Mouse (Mus musculus): ENCODE data around the gene Zkscan16.
A peak's percentile ranks its signal among the peaks of the same experiment; 100 is the strongest.

The Zkscan16 gene

DNA sequence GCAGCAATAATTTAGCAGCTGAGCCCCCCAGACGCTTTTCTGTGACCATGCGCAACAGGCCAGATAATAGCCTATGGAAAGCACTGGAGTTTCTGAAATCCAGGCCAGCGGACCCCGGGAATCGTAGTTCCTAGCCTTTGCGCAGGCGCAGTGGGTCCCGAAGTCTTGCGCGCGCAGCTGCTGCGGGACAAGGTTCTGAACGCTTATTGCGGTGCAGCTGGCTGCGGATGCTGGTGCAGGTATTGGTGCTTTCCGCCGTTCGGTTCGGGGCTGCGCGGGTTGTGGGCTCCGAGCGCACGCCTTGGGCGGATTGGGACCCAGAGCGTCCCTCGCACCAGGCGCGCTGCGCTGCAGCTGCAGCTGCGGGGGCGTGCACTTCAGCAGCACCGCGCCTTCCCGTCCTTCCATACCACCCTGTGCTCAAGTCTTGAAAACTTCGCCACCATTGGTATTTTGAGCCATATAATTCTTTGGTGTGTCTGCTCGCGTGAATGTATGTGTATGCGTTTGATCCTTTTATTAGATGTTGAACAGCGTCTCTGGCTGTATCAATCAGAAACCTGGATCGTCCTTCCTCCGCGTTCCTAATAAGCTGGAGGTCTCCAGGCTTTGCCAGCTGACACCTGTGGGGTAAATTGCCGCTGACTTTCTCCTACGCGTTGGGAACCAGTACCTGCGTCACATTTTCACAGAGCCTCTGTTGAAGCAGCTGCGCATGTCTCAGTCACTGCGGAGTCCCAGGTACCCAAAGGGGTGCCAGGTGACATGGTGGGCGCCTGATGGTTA, at the start of gene Zkscan16:
Zkscan16 (plus strand) TSS at position 209 of the 786 bp plus-strand sequence.
- DNase-seq = peak; percentile 74

DNA sequence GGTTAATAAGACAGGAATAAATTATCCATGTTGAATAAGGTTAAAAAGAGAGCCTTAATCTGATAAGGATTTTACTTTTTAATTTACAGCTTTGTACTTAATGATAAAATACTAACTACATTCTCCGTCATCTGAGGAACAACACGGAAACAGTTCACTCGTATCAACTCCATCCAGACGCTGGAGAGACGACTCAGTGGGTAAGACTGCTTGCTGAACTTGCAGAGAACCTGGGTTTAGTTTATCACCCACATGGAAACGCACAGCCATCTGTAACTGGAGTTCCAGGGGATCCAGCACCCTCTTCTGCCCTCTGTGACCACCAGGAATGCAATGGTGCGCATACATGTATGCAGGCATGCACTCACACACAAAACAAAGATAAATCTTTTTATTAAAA, 49.0 kb upstream of the Zkscan16 start:
- DNase-seq = no peak

DNA sequence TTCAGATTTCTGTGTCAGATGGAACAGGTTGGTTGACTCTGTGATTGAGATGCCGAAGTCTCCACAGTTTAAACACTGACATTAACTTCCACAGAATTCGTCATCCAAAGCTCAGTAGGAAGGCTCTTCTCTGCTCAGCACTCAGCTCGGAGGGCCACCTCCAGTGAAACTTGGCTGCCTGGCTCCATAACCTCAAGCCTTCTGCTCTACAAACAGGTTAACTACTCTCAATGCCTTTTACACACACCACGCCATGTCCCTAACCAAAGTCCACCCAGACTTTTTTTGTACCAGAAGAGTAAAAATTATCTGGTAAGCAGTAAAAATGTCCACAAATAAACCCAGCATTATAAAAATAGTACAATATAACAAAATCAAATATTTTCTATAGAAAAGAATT, 46.0 kb upstream of the Zkscan16 start:
- no peak for DNase-seq

DNA sequence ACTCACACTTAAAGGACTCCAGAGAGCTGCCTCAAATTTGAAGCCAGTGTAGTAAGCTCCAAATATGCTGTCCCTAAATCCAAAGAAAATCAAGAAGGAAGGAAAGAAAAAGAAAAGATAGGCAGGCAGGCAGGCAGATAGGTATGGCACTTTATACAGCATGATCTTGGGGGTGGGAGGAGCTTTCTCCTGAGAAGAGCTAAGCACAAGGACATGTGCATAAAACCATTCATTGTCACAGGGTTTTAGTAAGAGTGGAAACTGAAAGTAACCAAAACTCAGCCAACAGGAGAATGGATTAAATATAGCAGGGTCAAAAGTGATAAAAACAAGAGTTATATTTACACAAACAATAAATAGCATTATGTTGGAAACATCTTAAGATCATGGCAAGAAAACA, 45.1 kb upstream of the Zkscan16 start:
- DNase-seq = no peak

DNA sequence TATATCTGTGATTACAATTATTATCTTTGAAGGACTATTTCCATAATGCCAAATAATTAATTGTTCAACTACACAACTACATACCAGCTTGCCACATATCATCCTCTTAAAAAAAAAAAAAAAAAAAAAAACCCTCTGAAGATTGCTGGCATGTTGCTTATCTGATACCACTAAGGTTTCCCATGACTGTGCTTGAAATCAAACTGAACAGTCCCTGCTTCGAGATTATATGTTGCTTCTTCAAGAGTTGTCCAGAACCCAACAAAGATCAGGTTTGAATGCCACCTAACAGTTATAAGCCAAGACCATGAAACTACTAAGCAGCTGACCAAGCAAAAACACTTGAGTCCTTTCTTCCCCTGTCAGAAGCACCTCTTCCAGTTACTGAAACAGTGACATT, 36.0 kb upstream of the Zkscan16 start:
- no peak for DNase-seq

DNA sequence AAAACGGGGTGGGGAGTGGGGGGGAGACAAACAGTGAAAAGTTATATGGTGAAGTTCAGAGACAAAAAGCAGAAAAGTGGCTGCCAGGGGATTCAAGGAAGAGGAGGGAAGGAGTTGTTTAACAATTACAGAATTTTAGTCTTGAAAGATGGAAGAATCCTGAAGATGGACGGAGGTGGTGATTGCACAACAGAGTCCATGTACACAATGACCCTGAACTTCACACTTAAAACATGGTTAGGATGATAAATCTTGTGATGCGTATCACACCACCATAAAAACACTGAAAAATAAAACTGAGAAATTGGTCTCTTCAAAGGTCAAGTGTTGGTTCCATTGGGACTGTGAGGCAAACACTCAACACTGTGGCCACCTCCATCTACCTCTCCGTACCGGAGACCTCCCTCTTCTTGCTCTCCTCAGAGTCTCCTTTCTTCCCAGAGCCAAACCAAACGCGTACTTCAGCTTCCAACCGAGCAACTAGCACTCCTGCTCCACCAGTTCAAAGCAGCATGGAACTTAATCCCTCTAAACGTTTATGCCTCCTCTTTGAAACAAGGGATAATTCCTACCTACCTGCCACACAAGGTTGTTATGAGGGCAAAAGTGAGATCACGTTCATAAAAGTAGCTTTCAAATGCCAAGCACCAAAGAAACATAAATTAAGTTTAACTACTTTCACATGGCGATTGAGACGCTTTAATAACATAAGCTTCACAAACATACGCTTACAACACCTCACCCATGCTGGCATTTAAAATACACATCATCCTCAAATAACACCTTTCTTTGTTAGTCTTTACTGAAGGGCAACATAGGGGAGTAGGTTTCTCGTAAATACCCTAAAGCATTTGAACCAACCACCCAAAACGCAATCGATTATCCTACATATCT, 33.0 kb upstream of the Zkscan16 start:
- no peak for DNase-seq

DNA sequence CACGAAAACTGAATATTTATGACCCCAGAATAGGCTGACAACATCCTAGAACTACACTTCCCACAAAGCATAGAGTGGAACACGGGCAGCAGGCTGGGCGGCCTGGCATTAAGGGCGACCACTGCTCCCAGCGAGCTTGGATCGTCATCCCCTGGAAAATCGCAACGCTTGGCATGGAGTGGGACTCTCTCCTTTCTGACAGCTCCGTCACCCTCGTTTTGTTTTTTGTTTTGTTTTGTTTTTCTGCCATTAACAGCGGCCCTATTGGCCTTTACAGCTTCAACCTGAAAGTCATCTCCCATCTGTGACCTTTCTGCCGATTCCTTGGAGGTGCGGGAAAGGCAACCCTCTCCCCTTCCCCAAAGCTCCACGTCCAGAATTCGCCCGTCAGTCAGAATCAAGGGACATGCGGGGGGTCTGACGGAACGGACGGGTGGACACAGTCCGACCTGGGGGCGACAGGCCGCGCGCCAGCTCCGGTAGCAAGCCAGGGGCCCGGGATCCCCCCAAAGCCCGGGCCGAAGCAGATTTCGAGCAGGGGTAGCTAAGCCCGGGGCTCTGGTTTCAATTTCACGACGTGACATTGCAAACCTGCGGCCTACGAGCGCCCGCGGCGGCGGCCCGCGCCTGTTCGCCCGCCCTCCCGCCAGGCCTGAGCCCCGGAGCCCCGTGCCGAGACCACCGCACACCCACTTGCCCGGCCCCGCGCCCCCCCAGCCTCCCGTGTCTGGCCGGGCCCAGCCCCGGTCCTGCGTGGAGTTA, 32.2 kb upstream of the Zkscan16 start:
- peak; percentile 75 for DNase-seq

DNA sequence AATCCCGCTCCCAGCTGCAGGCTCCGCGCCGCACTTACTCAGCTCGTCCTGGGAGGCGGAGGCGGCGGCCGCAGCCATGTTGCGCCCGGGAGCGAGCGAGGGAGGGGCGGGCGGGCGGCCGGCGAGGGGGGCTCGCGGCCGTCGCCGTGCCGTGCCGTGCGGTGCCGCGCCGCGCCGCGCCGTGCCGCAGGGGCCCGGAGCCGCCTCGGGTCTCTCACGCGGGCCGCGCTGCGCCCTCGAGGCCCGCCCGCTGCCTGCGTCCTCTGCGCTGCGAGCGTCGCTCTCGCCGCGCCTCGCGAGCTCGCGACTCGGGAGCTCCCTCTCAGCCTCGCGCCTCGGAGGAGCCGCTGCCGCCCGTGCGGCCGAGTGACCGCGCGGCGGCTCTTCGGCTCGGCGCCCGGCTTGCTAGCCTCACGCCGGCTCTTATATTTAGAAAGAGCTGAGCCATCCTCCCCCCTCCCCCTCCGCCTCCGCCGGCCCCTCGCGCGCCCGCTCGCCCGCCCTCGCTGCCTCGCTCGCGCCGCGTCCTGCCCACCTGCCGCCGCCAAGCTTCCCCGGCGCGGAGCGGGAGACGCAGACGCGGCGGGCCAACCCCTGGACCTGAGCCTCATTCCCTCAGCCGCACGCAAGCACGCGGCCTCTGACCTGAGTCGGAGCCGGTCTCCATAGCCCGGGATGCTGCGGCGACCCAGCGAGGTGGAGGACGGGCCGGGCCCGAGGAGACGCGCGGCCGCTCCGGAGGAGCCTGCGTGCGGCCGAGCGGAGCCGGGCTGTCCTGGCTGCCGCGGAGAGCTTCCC, 31.4 kb upstream of the Zkscan16 start:
- peak; percentile 80 for DNase-seq

DNA sequence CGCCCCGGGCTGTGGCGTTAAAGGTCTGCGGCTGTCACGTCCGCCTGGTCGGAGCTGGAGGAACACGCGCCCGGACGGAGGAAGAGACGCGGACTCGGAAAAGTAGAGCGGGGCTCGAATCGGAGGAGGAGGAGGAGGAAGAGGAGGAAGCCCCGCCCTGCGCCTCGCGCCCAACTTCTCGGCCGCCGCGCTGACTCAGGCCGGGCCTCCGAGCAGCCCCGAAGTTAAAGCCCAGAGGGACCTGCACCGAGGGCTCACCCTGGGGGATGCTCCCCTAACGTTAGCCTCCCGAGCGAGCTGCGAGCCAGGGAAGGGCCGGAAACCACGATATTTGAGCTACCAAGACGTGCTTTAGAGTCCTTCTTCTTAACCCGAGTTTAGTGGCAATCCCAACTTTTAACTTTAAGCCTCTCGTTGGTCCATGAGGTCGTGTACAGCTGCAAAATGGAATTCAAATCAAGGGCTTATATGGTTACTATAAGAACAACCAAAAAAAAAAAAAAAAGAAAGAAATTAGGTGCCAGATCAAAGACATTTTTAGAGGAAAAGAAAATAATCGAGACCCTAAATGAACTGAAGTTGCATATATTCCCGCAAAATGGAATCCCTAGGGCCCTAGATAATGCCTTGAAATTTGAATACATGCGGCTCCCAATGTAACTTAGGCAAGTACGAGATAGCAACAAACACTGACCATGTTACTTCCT, 30.6 kb upstream of the Zkscan16 start, which contains the start of gene Ecpas:
Ecpas (minus strand) TSS at position 121 of the 707 bp plus-strand sequence.
- peak; percentile 89 for DNase-seq

DNA sequence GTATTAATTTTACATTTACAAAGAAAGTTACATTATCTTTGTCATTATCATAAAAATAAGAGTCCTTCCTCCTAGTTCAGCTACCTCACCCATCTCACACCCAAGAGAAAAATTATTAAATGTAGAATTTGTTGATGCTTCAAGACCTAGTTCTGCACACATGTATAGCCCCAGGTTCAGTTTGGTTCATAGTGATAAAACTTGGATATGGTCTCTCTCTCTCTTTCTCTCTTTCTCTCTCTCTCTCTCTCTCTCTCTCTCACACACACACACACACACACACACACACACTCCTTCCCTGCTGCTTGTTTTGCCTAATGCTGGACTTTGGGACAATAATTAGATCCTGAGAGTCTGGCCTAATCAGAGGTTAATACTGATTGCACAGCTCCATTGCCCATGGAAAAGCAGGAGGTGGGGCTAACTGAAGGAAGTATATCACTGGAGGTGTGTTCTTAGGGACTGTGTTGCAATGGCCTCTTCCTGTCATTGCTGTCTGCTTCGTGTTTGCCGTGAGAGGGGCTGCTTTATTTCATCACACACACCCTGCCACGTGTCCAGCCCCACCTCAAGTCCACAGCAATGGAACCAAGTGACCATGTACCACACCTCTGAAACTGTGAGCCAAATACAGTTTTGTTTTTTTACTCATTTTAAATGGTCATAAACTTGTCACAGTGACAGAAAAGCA, 29.9 kb upstream of the Zkscan16 start:
- DNase-seq = no peak

DNA sequence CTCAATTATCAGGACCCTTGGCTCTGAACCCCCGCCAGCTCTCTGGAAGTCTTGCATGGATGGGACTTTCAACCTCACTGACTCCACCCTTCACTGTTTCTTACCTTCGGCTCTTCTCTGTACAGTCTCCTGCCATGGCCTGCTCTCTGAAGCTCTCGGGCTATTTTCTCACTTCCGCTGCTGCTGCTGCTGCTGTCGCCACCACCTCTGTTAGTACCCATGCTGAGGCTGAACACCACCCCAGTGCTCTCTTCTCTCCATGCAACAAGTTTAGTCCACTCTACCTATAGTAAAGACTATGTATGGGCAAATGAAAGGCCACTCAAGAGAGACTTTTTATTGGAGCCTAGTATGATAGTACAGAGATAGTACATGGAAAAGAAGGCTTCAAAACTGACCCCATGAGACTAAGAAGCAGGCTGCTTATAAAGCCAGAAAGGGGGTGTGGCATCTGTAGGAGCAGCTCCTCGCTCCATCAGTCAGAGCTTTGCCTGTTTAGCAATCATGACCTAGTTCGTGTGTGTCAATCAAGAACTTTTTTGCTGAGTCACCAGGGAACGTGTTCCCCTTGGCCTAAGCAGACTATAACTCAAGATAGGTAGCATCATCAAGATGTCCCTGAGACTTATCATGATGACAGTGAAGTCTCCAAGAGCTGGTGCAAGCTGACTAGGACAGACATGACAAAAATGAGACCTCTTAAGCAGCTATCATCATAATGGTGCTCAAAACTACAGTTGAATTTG, 28.2 kb upstream of the Zkscan16 start:
- DNase-seq = no peak

DNA sequence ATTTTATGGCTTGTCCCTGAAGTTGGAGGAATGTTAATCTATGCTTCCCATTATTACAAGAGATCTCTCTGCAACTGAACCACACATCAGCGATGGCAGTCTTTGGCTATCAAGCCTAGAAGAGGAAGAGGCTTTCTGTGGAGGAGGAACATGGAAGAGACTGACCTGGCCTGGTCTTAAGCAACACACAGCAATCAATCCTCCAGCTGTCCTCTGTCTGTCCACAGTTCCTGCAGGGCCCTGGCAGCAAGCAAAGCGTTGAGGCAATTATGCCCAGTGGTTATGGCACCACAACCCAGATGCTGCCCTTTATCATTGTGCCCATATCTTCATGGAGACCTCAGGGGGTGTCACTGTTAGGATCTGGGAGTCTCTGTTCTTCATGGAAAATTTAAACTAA, 19.5 kb upstream of the Zkscan16 start:
- DNase-seq = no peak

DNA sequence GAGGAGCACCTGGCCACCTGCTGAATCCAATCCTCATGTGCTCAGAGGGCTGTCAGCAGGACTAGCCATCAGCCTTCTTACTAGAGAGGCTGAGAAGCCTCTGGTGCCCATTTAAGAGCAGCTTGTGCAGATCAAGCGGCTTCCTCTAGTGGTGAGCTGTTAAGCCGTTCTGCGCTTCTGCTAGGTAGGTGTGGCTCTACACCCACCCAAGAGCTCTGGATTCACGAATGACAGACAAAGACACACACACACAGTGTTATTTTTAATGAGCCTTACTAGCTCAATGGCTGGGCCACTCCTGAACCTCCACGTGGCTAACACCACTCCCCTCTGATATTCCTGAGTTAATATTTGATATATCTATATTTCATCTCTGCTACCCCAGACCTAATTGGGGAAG, 17.8 kb upstream of the Zkscan16 start:
- no peak for DNase-seq

DNA sequence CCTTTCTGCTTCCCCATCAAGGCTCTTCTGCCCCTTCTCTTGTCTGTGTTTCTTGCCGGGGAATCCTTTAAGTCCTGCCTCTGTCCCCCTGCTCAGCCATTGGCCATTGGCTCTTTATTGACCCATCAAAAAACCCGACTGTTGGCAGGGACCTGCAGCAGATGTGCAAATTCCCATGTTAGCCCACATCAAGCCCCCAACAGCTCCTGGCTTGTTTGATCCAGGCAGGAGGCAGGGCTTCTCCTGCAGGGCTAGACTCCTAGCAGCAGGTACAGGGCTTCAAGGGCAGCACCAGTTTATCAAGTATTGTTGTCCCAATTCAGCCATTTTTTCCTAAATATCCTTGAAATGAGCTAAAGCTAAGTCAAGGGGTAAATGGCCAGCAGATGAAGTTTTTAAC, 17.3 kb upstream of the Zkscan16 start:
- DNase-seq = no peak

DNA sequence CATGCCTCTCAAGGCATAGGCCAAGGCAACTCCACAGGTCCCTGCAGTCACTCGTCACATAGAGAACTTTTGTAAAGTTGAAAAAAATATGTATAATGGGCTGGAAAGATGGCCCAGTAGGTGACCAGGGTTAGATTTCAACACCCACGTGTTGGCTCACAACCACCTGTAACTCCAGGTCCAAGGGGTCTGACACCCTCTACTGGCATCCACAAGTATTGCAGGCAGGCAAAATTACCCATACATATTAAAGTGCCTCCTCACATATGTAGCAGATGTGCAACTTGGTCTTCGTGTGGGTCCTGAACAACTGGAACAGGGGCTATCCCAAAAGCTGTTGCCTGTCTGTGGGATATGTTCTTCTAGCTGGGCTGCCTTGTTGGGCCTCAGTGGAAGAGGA, 15.8 kb upstream of the Zkscan16 start:
- DNase-seq = no peak

DNA sequence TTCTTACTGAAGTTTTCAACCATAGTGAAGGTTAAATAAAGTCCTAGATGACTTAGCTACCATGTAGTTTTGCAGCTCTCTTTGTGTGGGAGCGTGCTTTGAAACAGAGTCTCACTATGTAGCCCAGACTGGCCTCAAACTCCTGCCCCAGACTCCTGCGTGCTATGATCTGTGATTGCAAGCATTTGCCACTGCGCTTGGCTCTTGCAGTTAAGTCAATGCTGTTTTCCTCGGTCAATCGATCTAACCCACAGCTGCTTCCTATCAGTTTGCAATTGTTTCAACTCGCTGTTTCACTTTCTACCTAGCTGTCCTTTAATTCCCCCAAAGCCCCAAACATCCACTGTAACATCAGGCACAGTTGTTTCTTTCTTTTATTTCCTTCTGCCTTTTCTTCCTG, 10.9 kb upstream of the Zkscan16 start:
- no peak for DNase-seq

DNA sequence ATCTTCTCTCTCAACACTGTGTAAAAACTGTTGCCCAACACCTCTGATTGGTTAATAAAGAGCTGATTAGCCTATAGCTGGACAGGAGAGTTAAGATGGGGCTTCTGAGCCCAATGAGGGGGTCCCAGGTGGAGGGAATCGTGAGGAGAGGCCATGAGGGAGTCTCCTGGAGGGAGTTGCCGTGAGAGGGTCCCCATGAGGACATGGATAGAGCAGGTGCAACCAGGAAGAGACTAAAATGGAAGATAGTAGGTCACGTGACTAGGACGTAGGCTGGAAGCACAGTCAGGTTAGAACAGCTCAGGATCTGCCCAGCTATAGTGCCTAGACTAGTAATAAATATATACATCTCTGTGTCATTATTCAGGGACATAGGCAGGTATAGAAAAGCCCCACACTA, 9.1 kb upstream of the Zkscan16 start:
- DNase-seq = no peak

DNA sequence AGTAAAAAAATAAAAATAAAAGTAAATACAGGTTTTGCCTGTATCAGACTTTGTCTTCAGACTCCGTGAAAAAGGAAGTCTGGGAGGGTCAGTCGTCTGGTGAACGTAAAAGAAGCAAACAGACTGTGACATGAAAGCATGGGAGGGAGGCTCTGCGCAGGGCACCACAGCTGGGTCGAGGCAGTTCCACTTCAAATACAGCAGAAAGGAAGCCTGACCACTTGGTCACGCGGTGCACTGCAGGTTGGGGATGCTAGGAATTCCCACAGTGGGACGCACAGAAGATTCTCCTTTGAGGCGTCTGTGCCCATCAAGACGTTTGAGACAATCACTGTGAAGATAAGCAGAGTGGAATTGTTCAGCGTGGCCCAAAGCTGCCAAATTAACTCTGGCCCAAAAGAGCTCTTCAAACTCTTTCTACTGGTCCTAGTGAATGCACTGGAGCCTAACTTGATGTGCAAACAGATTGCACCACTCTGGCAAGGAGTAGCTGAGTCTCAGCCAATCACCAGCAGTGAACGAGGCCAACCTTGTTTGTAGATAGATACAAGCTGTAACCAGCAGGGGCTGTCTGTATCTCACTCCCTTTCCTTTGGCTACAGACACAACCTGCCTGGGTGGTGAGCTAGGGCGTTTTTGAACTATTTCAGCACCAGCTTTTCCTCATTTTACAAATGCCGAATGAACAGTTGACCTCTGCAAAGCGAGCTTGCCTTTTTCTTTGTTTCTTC, 8.5 kb upstream of the Zkscan16 start:
- DNase-seq = no peak

DNA sequence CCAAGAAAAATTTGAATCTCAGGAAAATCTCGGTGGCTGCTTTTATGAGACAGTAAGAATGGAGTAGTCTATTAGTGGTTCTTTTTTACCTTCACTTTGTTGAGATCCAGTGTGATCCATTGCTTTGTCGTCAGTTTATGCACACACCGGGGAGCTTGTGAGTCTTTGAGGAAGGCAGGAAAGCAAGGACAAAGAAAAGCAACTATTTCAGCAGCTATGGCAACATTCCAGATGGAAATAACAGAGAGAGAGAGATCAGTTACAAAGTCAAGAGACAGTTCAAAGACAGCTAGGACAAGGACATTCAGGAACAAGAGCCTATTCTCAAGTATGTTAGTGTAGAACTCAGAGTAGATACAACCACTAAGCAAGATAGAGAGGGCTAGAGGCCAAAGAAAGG, 7.6 kb upstream of the Zkscan16 start:
- DNase-seq = no peak

DNA sequence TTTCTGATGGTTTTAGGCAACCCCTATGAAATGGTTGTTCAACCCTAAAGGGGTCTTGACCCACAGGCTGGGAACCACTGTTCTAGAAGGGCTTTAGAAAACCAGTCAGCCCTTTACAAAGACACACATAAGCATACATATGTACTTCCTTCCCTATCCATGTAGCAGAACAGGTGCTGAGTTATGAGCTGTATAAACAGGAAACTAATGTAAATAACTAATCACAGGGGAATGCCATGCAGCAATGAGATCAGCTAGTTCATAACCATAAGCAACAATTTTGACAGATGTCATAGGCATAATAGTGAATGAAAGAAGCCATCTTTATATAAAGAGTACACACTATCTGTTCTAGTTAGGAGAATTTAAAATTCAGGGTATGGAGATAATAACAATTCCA, 1.8 kb upstream of the Zkscan16 start:
- no peak for DNase-seq
